Mouse (Mus musculus) kidney, embryonic 15.5 days (tissue): ENCODE measurements around the gene Nsg2. TPM values are rescaled to one million over a fixed set of nuclear protein-coding genes. Genes with fewer than 3 reads are reported as not detected.

Source experiments
- ATAC-seq: fragments of 200-750 bp; cut with Nextera tagmentation; replicated peaks from 2 replicates; pipeline ENCODE4 v1.8.0; 2017; ENCODE audit warnings: moderate TSS enrichment; ENCODE audit not compliant: low FRiP score
- H3K27ac ChIP-seq: fragments of 300-500 bp; sonication (generic); 2 replicates; pipeline ENCODE4 v1.5.1; 2015; ENCODE audit warnings: mild to moderate bottlenecking, inconsistent platforms
- H3K27me3 ChIP-seq: fragments of 300-500 bp; sonication (generic); 2 replicates; pipeline ENCODE4 v1.6.1; 2015; ENCODE audit warnings: inconsistent platforms
- H3K36me3 ChIP-seq: fragments of 300-500 bp; sonication (generic); 2 replicates; pipeline ENCODE4 v1.6.1; 2015; ENCODE audit warnings: inconsistent platforms
- H3K4me1 ChIP-seq: fragments of 300-500 bp; sonication (generic); 2 replicates; pipeline ENCODE4 v1.6.1; 2015; ENCODE audit warnings: inconsistent platforms
- H3K4me2 ChIP-seq: fragments of 300-500 bp; sonication (generic); 2 replicates; pipeline ENCODE4 v1.6.1; 2015; ENCODE audit warnings: moderate library complexity, mild to moderate bottlenecking, inconsistent platforms
- H3K4me3 ChIP-seq: fragments of 300-500 bp; sonication (generic); replicated peaks from 2 replicates; pipeline ENCODE4 v1.5.1; 2015; ENCODE audit warnings: mild to moderate bottlenecking, inconsistent platforms
- H3K9ac ChIP-seq: fragments of 300-500 bp; sonication (generic); 2 replicates; pipeline ENCODE4 v1.6.1; 2015; ENCODE audit warnings: mild to moderate bottlenecking, inconsistent platforms
- H3K9me3 ChIP-seq: fragments of 300-500 bp; sonication (generic); replicated peaks from 2 replicates; pipeline ENCODE4 v1.6.1; 2016; ENCODE audit warnings: inconsistent platforms
- WGBS: fragments of 180-500 bp; shearing (Covaris S2); methylation state at CpG from one replicate; pipeline ENCODE4 v1.1.7; 2015; ENCODE audit warnings: mixed read lengths; 5-methylcytosine and 5-hydroxymethylcytosine counted together
- polyA plus RNA-seq: library from polyadenylated mRNA; unstranded; fragments of >200 nt; fragmentation: Nextera tagmentation; extraction: Ambion mirVana; gene quantifications from 2 replicates; pipeline ENCODE4 v1.2.1, GENCODE M21; 2015

Gene Nsg2
- polyA plus RNA-seq, 1 experiment from 2014 or later = 7.7 TPM

GRCm38 (mm10) chr11:32101059-32101632 lies 100.9 kb downstream of the Nsg2 start:
- Histone ChIP-seq H3K4me1 (peaks cover 26% of the 10 kb centered on the region), H3K4me2 (peak overlapping the region; percentile 29; the same call in 1 of the 2 replicates), H3K4me3 (peak overlapping the region; percentile 6; the same call in 1 of the 2 replicates), H3K9me3 (no peaks in the 10 kb centered on the region), H3K9ac (no peak overlapping the region), H3K27me3 (no peaks in the 10 kb centered on the region), H3K27ac (peak overlapping the region; percentile 79), H3K36me3 (no peaks in the 10 kb centered on the region)
- WGBS = 51% methylated on average over 3 of the region's 3 CpGs
- ATAC-seq = peak; percentile 71; the same call in 1 of the 2 replicates

DNA sequence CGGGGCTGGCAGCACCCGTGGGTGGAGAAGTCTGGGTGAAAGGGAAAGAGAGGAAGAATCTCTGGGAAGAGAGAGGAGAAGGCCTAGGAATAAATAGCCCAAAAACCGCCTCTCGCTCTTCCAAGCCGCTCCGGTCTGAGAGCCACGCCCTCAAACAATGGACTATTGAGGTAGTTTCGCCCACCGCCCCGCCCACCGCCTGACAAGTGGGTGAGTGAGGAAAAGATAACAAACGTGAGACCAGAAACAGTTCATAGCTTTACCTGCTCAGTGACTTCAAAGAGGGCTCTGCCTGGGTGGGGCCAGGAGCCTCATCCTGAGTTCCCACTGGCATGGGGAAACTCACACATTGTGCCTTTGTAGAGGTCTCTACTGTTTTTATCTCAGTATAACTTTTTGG lies 102.7 kb downstream of the Nsg2 start:
- Histone ChIP-seq H3K4me3 (no peak overlapping the region), H3K9ac (no peak overlapping the region), H3K9me3 (no peaks in the 10 kb centered on the region), H3K4me1 (peaks cover 26% of the 10 kb centered on the region), H3K27ac (no peak overlapping the region), H3K36me3 (no peaks in the 10 kb centered on the region), H3K4me2 (peak overlapping the region; percentile 37), H3K27me3 (no peaks in the 10 kb centered on the region)
- WGBS = 8% methylated on average over 12 of the region's 12 CpGs
- ATAC-seq = no peak

DNA sequence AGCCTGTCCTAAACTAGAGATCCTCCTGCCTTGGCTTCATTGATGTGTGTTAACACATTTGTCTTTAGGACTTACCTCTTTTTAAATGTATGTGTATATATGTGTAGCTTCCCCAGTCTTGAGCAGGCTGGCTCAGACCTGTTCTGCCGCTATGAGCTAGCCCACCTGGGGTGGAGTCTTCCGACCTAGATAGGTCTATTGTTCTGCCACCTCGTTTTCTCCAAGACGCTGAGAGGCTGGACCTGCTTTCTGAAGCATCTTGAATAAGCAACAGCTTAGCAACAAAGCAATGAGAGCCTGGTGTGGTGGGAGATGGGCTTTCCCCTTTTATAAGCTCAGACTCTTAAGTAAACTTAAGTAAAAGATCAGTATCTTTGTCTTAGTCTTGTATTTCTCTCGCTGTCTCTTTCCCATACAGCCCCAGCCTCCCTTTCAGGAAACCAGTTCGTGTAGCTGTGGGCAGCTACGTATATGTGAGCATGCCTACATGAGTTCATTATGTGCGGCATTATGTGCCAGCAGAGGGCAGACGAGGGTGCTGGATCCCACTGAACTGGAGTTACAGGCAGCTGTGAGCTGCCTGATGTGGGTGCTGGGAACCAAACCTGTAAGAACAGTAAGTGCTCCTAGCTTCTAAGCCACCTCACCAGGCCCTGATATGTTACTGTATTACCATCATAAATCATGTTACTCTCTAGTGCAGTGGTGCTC lies 104.3 kb downstream of the Nsg2 start:
- Histone ChIP-seq H3K9ac (no peak overlapping the region), H3K27me3 (no peaks in the 10 kb centered on the region), H3K4me3 (no peak overlapping the region), H3K4me2 (no peak overlapping the region), H3K9me3 (no peaks in the 10 kb centered on the region), H3K36me3 (no peaks in the 10 kb centered on the region), H3K4me1 (peaks cover 26% of the 10 kb centered on the region), H3K27ac (no peak overlapping the region)
- no peak for ATAC-seq
- WGBS = 76% methylated on average over 9 of the region's 9 CpGs

- no peak for ATAC-seq
- Histone ChIP-seq H3K27ac (0 out of 2 replicates have a peak overlapping the region, but pooled peaks have one; percentile 5), H3K4me2 (no peak overlapping the region), H3K9me3 (no peaks in the 10 kb centered on the region), H3K9ac (no peak overlapping the region), H3K4me1 (peaks cover 17% of the 10 kb centered on the region), H3K4me3 (no peak overlapping the region), H3K27me3 (no peaks in the 10 kb centered on the region), H3K36me3 (no peaks in the 10 kb centered on the region)
- WGBS = 44% methylated on average over 10 of the region's 10 CpGs
Measured at GRCm38 (mm10) chr11:32105750-32106646, 105.7 kb downstream of the Nsg2 start.

- WGBS = 82% methylated on average over 4 of the region's 4 CpGs
- Histone ChIP-seq H3K4me2 (no peak overlapping the region), H3K27me3 (no peaks in the 10 kb centered on the region), H3K36me3 (no peaks in the 10 kb centered on the region), H3K4me3 (no peak overlapping the region), H3K9me3 (no peaks in the 10 kb centered on the region), H3K27ac (no peak overlapping the region), H3K9ac (no peak overlapping the region), H3K4me1 (peaks cover 16% of the 10 kb centered on the region)
- no peak for ATAC-seq
Measured at GRCm38 (mm10) chr11:32106647-32106985, 106.4 kb downstream of the Nsg2 start.

DNA sequence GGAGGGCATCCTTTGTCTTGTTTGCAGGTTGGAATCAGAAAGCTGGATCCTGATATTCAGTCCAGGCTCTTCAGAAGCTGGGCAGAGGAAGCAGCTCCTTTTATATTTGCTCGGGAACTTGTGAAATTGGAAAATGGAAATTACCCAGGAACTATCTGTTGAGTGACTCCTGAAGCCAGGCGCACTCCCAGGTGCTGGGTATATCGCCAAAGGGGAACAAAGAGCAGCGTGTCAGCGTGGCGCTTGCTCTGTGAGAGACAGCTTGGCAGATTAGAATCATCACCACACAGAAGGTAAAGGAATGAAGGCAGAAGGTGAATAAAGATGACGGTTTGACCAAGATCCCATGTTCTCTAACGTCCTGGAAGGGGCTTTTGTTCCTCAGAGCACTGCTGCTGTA lies 108.2 kb downstream of the Nsg2 start:
- Histone ChIP-seq H3K4me2 (no peak overlapping the region), H3K27me3 (no peaks in the 10 kb centered on the region), H3K36me3 (no peaks in the 10 kb centered on the region), H3K9ac (no peak overlapping the region), H3K9me3 (no peaks in the 10 kb centered on the region), H3K4me3 (no peak overlapping the region), H3K27ac (no peak overlapping the region), H3K4me1 (peaks cover 14% of the 10 kb centered on the region; the same call in 1 of the 2 replicates)
- no peak for ATAC-seq
- 83% methylated on average over 8 of the region's 8 CpGs for WGBS

Other genes with a start within 250 kb of the Nsg2 start
- 3.6 and 3.9 TPM in 2 replicates for gene Cpeb4, start 128.3 kb upstream of the Nsg2 start, polyA plus RNA-seq
- 0.12 and 0.15 TPM in 2 replicates for gene 4930524B15Rik, start 34.9 kb upstream of the Nsg2 start, polyA plus RNA-seq
- gene Il9r, start 199.8 kb downstream of the Nsg2 start, polyA plus RNA-seq = not detected in 2 replicates
- 59.6 and 60.9 TPM in 2 replicates for gene Snrnp25, start 205.0 kb downstream of the Nsg2 start, polyA plus RNA-seq
- 48.7 and 55.4 TPM in 2 replicates for gene Rhbdf1, start 221.8 kb downstream of the Nsg2 start, polyA plus RNA-seq
- 33.5 and 36.1 TPM in 2 replicates for gene Mpg, start 226.0 kb downstream of the Nsg2 start, polyA plus RNA-seq